Mouse (Mus musculus): ENCODE measurements around the gene Ankrd55. TPM values are rescaled to one million over a fixed set of nuclear protein-coding genes. Genes with fewer than 3 reads are reported as not detected.

Ankrd55 gene
- polyA plus RNA-seq, 1 experiment from 2014 or later, result 2.3 TPM

- WGBS, result 89% methylated on average over 5 of the region's 5 CpGs
- Histone ChIP-seq H3K27ac (ENCODE audit: low read depth, low read length) (no peak overlapping the region), H3K4me3 (ENCODE audit: low read depth, low read length) (no peak overlapping the region), H3K4me2 (no peak overlapping the region), H3K9me3 (ENCODE audit: control insufficient read depth, low read length) (no peaks in the 10 kb centered on the region), H3K9ac (ENCODE audit: low read length) (no peak overlapping the region), H3K4me1 (ENCODE audit: control insufficient read depth, insufficient read depth, low read length) (no peaks in the 10 kb centered on the region), H3K27me3 (ENCODE audit: control insufficient read depth, insufficient read depth, low read length) (no peaks in the 10 kb centered on the region), H3K36me3 (ENCODE audit: control insufficient read depth, insufficient read depth, low read length) (no peaks in the 10 kb centered on the region)
- no peak for DNase-seq (ENCODE audit: low spot score, missing footprints)
- no peak for ATAC-seq (ENCODE audit: low FRiP score)
These were observed 55.4 kb downstream of the Ankrd55 start for GRCm38 (mm10) chr13:112343628-112344009.

DNA sequence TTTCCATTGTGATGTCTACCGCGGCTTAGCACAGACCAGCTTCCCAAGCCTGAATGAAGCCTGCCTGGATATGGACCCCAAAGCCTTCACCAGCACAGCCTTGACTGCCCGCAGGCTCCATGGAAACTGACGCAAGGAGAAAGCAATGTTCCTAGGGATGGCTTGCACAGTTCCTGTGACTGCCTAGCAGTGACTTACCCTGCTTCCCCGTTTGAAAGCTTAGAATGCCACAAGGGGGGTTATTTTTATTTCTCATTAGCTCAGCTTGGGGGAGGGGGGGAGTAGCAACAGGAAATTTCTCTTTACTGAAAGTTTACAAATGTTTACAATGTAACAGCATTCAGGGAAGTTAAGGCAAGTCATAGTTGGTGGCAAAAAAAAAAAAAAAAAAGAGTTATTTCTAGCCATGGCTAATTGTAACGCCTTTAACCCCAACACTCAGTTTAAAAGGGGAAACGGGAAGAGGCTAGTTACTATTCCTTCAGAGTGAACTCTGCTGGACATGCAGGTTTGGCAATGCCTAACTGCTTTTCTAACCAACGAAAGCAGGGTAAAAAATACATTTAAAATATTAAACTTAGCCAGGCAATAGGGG is 56.1 kb downstream of the Ankrd55 start:
- Histone ChIP-seq H3K4me1 (ENCODE audit: control insufficient read depth, insufficient read depth, low read length) (no peaks in the 10 kb centered on the region), H3K4me3 (ENCODE audit: low read depth, low read length) (no peak overlapping the region), H3K9me3 (ENCODE audit: control insufficient read depth, low read length) (no peaks in the 10 kb centered on the region), H3K36me3 (ENCODE audit: control insufficient read depth, insufficient read depth, low read length) (no peaks in the 10 kb centered on the region), H3K4me2 (no peak overlapping the region), H3K27ac (ENCODE audit: low read depth, low read length) (no peak overlapping the region), H3K27me3 (ENCODE audit: control insufficient read depth, insufficient read depth, low read length) (no peaks in the 10 kb centered on the region), H3K9ac (ENCODE audit: low read length) (no peak overlapping the region)
- DNase-seq (ENCODE audit: low spot score, missing footprints) (peak; percentile 57), ATAC-seq (ENCODE audit: low FRiP score) (no peak)
- WGBS, result 73% methylated on average over 8 of the region's 8 CpGs

GRCm38 (mm10) chr13:112345542-112345941 is 57.3 kb downstream of the Ankrd55 start:
- no peak overlapping the region for H3K9ac ChIP-seq (ENCODE audit: low read length)
- no peak overlapping the region for H3K4me3 ChIP-seq (ENCODE audit: low read depth, low read length)
- no peak for ATAC-seq (ENCODE audit: low FRiP score)
- H3K27ac ChIP-seq (ENCODE audit: low read depth, low read length), result no peak overlapping the region
- no peaks in the 10 kb centered on the region for H3K27me3 ChIP-seq (ENCODE audit: control insufficient read depth, insufficient read depth, low read length)
- DNase-seq (ENCODE audit: low spot score, missing footprints), result no peak
- no peaks in the 10 kb centered on the region for H3K9me3 ChIP-seq (ENCODE audit: control insufficient read depth, low read length)
- H3K36me3 ChIP-seq (ENCODE audit: control insufficient read depth, insufficient read depth, low read length), result no peaks in the 10 kb centered on the region
- WGBS, result 83% methylated on average over 2 of the region's 2 CpGs
- H3K4me2 ChIP-seq, result no peak overlapping the region
- H3K4me1 ChIP-seq (ENCODE audit: control insufficient read depth, insufficient read depth, low read length), result no peaks in the 10 kb centered on the region

DNA sequence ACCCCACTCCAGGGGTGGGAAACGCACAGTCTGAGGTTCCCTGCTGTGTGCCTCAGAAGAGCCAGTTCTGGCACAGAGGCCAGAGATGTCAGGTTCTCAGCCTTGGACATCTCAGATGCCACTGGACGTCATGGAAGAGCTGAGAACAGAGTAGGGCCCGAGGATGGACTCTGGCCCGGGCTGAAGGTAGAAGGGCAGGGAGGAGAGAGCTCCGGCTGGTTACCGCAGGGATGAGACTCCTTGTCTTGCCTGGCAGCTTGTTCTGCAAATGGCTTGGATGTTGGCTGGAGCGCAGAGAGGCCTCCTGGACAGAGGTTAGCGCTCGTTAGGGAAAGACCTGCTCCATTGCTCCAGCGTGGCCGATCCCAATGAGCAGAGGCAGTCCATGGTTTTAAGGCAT is 57.8 kb downstream of the Ankrd55 start:
- peak; percentile 72 for DNase-seq (ENCODE audit: low spot score, missing footprints)
- H3K27ac ChIP-seq (ENCODE audit: low read depth, low read length), result no peak overlapping the region
- WGBS, result 87% methylated on average over 11 of the region's 11 CpGs
- no peak overlapping the region for H3K4me3 ChIP-seq (ENCODE audit: low read depth, low read length)
- H3K4me1 ChIP-seq (ENCODE audit: control insufficient read depth, insufficient read depth, low read length), result no peaks in the 10 kb centered on the region
- no peak for ATAC-seq (ENCODE audit: low FRiP score)
- H3K36me3 ChIP-seq (ENCODE audit: control insufficient read depth, insufficient read depth, low read length), result no peaks in the 10 kb centered on the region
- H3K9me3 ChIP-seq (ENCODE audit: control insufficient read depth, low read length), result no peaks in the 10 kb centered on the region
- H3K27me3 ChIP-seq (ENCODE audit: control insufficient read depth, insufficient read depth, low read length), result no peaks in the 10 kb centered on the region
- H3K4me2 ChIP-seq, result no peak overlapping the region
- H3K9ac ChIP-seq (ENCODE audit: low read length), result no peak overlapping the region

DNA sequence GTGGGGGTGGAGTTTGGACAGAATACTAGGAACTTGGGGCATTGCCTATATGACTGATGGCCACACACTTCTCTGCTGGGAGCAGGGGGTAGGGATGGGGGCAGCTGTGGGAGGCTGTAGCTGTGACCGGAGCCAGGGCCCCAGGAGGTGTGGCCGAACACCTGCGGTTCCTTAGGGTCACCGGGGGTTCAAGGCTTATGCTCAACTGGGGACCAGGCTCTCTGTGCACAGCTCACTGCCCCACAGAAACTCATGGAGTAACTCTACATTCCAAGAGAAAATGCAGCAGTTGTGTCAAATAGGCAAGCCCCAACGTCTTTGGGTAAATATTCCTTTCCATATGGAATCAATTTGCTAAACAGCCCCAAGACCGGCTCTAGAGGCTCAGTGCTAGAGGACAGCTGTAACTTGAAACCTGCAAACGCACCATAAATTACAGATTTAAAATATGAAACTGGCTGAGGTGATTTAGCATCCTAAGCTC is 58.5 kb downstream of the Ankrd55 start:
- Histone ChIP-seq H3K9me3 (ENCODE audit: control insufficient read depth, low read length) (no peaks in the 10 kb centered on the region), H3K27me3 (ENCODE audit: control insufficient read depth, insufficient read depth, low read length) (no peaks in the 10 kb centered on the region), H3K9ac (ENCODE audit: low read length) (no peak overlapping the region), H3K4me1 (ENCODE audit: control insufficient read depth, insufficient read depth, low read length) (no peaks in the 10 kb centered on the region), H3K4me2 (no peak overlapping the region), H3K27ac (ENCODE audit: low read depth, low read length) (no peak overlapping the region), H3K4me3 (ENCODE audit: low read depth, low read length) (no peak overlapping the region), H3K36me3 (ENCODE audit: control insufficient read depth, insufficient read depth, low read length) (no peaks in the 10 kb centered on the region)
- WGBS, result 64% methylated on average over 7 of the region's 7 CpGs
- no peak for ATAC-seq (ENCODE audit: low FRiP score)
- DNase-seq (ENCODE audit: low spot score, missing footprints), result peak; percentile 70

GRCm38 (mm10) chr13:112348250-112348649 is 60.0 kb downstream of the Ankrd55 start:
- 96% methylated on average over 1 of the region's 1 CpGs for WGBS
- no peak overlapping the region for H3K9ac ChIP-seq (ENCODE audit: low read length)
- H3K27me3 ChIP-seq (ENCODE audit: control insufficient read depth, insufficient read depth, low read length), result no peaks in the 10 kb centered on the region
- H3K4me2 ChIP-seq, result no peak overlapping the region
- H3K4me1 ChIP-seq (ENCODE audit: control insufficient read depth, insufficient read depth, low read length), result peaks cover 2% of the 10 kb centered on the region
- H3K36me3 ChIP-seq (ENCODE audit: control insufficient read depth, insufficient read depth, low read length), result no peaks in the 10 kb centered on the region
- no peaks in the 10 kb centered on the region for H3K9me3 ChIP-seq (ENCODE audit: control insufficient read depth, low read length)
- no peak overlapping the region for H3K4me3 ChIP-seq (ENCODE audit: low read depth, low read length)
- DNase-seq (ENCODE audit: low spot score, missing footprints), result no peak
- no peak for ATAC-seq (ENCODE audit: low FRiP score)
- no peak overlapping the region for H3K27ac ChIP-seq (ENCODE audit: low read depth, low read length)

DNA sequence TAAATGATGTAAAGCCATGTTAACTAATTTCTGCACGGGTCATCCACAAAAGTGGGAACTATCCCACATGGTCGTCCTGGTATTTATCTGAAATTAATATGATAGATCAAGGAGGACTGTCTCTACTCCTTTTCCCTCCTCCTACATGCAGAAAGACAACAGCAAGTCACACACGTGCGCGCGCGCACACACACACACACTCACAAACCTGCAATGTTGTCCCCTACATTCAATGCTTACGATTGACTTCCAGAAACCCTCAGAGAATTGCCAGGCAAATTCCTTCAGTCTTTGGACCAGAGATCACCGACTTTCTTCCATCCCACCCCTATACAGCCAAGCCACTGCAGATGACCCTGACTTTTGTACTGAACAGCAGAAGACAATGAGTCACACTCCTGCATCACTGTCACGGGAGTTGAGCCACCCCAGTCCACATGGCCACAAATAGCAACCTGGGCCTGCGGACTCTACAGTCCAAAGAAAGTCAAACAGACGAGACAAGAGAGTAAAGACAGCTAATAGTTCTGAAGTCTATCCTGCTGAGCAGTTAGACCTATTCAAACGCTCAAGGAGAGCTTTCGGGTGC is 60.7 kb downstream of the Ankrd55 start:
- Histone ChIP-seq H3K4me3 (ENCODE audit: low read depth, low read length) (no peak overlapping the region), H3K4me1 (ENCODE audit: control insufficient read depth, insufficient read depth, low read length) (peaks cover 9% of the 10 kb centered on the region), H3K9me3 (ENCODE audit: control insufficient read depth, low read length) (no peaks in the 10 kb centered on the region), H3K36me3 (ENCODE audit: control insufficient read depth, insufficient read depth, low read length) (no peaks in the 10 kb centered on the region), H3K4me2 (no peak overlapping the region), H3K27ac (ENCODE audit: low read depth, low read length) (no peak overlapping the region), H3K9ac (ENCODE audit: low read length) (no peak overlapping the region), H3K27me3 (ENCODE audit: control insufficient read depth, insufficient read depth, low read length) (no peaks in the 10 kb centered on the region)
- ATAC-seq (ENCODE audit: low FRiP score) (no peak), DNase-seq (ENCODE audit: low spot score, missing footprints) (no peak)
- WGBS, result 92% methylated on average over 14 of the region's 14 CpGs

- H3K9ac ChIP-seq (ENCODE audit: low read length), result no peak overlapping the region
- ATAC-seq (ENCODE audit: low FRiP score) (no peak), DNase-seq (ENCODE audit: low spot score, missing footprints) (no peak)
- H3K9me3 ChIP-seq (ENCODE audit: control insufficient read depth, low read length), result no peaks in the 10 kb centered on the region
- peaks cover 13% of the 10 kb centered on the region for H3K4me1 ChIP-seq (ENCODE audit: control insufficient read depth, insufficient read depth, low read length)
- H3K36me3 ChIP-seq (ENCODE audit: control insufficient read depth, insufficient read depth, low read length), result no peaks in the 10 kb centered on the region
- H3K4me3 ChIP-seq (ENCODE audit: low read depth, low read length), result no peak overlapping the region
- no peaks in the 10 kb centered on the region for H3K27me3 ChIP-seq (ENCODE audit: control insufficient read depth, insufficient read depth, low read length)
- H3K27ac ChIP-seq (ENCODE audit: low read depth, low read length), result no peak overlapping the region
- H3K4me2 ChIP-seq, result no peak overlapping the region
- 91% methylated on average over 7 of the region's 7 CpGs for WGBS
These were observed 61.2 kb downstream of the Ankrd55 start for GRCm38 (mm10) chr13:112349500-112349899.

GRCm38 (mm10) chr13:112351943-112352342 is 63.7 kb downstream of the Ankrd55 start:
- no peaks in the 10 kb centered on the region for H3K27me3 ChIP-seq (ENCODE audit: control insufficient read depth, insufficient read depth, low read length)
- H3K9me3 ChIP-seq (ENCODE audit: control insufficient read depth, low read length), result no peaks in the 10 kb centered on the region
- no peak overlapping the region for H3K4me2 ChIP-seq
- H3K4me1 ChIP-seq (ENCODE audit: control insufficient read depth, insufficient read depth, low read length), result peaks cover 15% of the 10 kb centered on the region
- H3K4me3 ChIP-seq (ENCODE audit: low read depth, low read length), result no peak overlapping the region
- no peak overlapping the region for H3K27ac ChIP-seq (ENCODE audit: low read depth, low read length)
- no peak for ATAC-seq (ENCODE audit: low FRiP score)
- H3K36me3 ChIP-seq (ENCODE audit: control insufficient read depth, insufficient read depth, low read length), result no peaks in the 10 kb centered on the region
- DNase-seq (ENCODE audit: low spot score, missing footprints), result no peak
- 82% methylated on average over 8 of the region's 8 CpGs for WGBS
- H3K9ac ChIP-seq (ENCODE audit: low read length), result no peak overlapping the region
